Mouse (Mus musculus): ENCODE results near the gene Gm10160.

GRCm38 (mm10) chr7:81839746-81840145, 15.8 kb downstream of the Gm10160 start:
- no peak for TF ChIP-seq GATA1 (IDR thresholded peaks at IDR 0.05; ENCODE audit: low read length)
- no peak for TF ChIP-seq TAL1 (IDR thresholded peaks at IDR 0.05; ENCODE audit: low read length)

Measured in erythroblast, embryonic 14.5 days (primary cell).